Comparison of ENCODE assay signal across 8 mouse cellular contexts in the genomic region with DNA sequence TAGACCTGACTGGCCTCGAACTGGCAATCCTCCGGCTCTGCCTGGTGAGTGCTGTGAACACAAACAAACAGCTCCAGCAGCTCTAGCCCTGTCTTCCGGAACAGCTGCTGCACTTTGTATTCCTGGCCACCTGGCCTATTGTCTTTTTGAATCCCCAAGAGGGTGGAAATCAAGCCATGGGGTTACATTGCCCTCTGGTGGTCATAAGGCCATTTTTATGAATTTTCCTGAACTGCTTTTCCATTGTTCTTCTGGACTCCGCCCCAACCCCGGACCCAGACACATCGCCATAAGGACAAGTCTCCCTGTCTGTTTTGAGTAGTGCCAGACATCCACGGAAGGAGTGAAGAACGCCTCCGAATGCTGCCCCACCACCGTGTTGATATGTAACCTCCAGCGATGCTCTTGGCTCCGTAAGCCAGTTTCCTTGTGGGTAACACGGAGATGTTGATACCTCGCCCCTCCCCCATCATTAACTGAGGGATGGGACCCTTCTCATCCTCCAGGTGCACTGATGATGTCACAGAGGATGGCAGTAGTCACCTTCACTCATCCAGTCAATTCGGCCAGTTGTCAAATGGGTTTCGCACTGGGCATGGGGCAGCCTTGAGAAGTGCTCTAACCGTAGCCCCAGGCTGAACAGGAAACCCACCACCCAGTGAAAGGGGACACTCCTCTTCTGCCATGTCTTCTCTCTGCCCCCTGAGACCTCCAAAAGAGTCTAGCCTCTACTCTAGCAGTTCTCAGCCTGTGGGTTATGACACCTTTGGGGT. TPM values are rescaled to one million over a fixed set of nuclear protein-coding genes. Genes with fewer than 3 reads are reported as not detected.
DNase-seq lines count a peak whose midpoint lies in the region; ATAC-seq and TF ChIP-seq lines count a peak whose summit lies in the region.

No protein-coding gene starts in this region.

- no peaks in the 10 kb centered on the region for H3K79me2 ChIP-seq in heart, adult 2 months (replicated peaks; ENCODE audit: control insufficient read depth, insufficient read depth, low read length)

- 16% methylated on average over 17 of the region's 17 CpGs for WGBS in embryonic facial prominence, embryonic 12.5 days
- 14% methylated on average over 17 of the region's 17 CpGs for WGBS in heart, adult 2 months
- 13% methylated on average over 17 of the region's 17 CpGs for WGBS in kidney, adult 2 months
- 16% methylated on average over 17 of the region's 17 CpGs for WGBS in limb, embryonic 12.5 days
- 14% methylated on average over 17 of the region's 17 CpGs for WGBS in midbrain, embryonic 15.5 days

- H3K4me3 ChIP-seq in embryonic facial prominence, embryonic 12.5 days: peak overlapping the region; percentile 35
- no peak overlapping the region; the same call in 1 of the 2 replicates for H3K4me3 ChIP-seq in heart, adult 2 months
- no peak overlapping the region for H3K4me3 ChIP-seq in kidney, adult 2 months (ENCODE audit: insufficient read depth, low read depth, low read length)
- H3K4me3 ChIP-seq in limb, embryonic 12.5 days (replicated peaks): peak overlapping the region; percentile 34
- peak overlapping the region; percentile 17; the same call in 1 of the 2 replicates for H3K4me3 ChIP-seq in midbrain, embryonic 15.5 days

- no peaks in the 10 kb centered on the region for H3K36me3 ChIP-seq in embryonic facial prominence, embryonic 12.5 days
- H3K36me3 ChIP-seq in heart, adult 2 months (ENCODE audit: control insufficient read depth, insufficient read depth, low read length): no peaks in the 10 kb centered on the region
- H3K36me3 ChIP-seq in kidney, adult 2 months (ENCODE audit: control insufficient read depth, insufficient read depth, low read length): no peaks in the 10 kb centered on the region
- no peaks in the 10 kb centered on the region for H3K36me3 ChIP-seq in limb, embryonic 12.5 days
- H3K36me3 ChIP-seq in midbrain, embryonic 15.5 days (replicated peaks): no peaks in the 10 kb centered on the region

- intact Hi-C loops in heart, adult 2 months (cut with DNase I): loop anchor here (1.0 to 5.0 kb wide), 6 partner anchors 47 to 350 kb away; a partner anchor contains a TSS

- peak; percentile 97 for TF ChIP-seq EP300 in heart, adult 2 months (IDR thresholded peaks at IDR 0.05; ENCODE audit: insufficient read depth, low read depth, low read length)

- H3K4me1 ChIP-seq in embryonic facial prominence, embryonic 12.5 days: no peaks in the 10 kb centered on the region
- peaks cover 2% of the 10 kb centered on the region for H3K4me1 ChIP-seq in heart, adult 2 months (ENCODE audit: control insufficient read depth, insufficient read depth, low read length)
- H3K4me1 ChIP-seq in kidney, adult 2 months (ENCODE audit: control insufficient read depth, insufficient read depth, low read length): no peaks in the 10 kb centered on the region
- 0 out of 2 replicates have a peak, but pooled peaks cover 5% of the 10 kb centered on the region for H3K4me1 ChIP-seq in limb, embryonic 12.5 days (replicated peaks)
- peaks cover 7% of the 10 kb centered on the region for H3K4me1 ChIP-seq in midbrain, embryonic 15.5 days

- H3K9ac ChIP-seq in embryonic facial prominence, embryonic 12.5 days: peak overlapping the region; percentile 57
- no peak overlapping the region for H3K9ac ChIP-seq in heart, adult 2 months (ENCODE audit: low read depth, low read length)
- H3K9ac ChIP-seq in limb, embryonic 12.5 days (replicated peaks): peak overlapping the region; percentile 56
- H3K9ac ChIP-seq in midbrain, embryonic 15.5 days: peak overlapping the region; percentile 20; the same call in 1 of the 2 replicates

- DNase-seq in 3T3-L1 (ENCODE audit: low read depth, low spot score): peak; percentile 89
- DNase-seq in adrenal gland, postnatal 14 days: peak; percentile 86
- DNase-seq in heart, adult 2 months: peak; percentile 71 to 79
- peak; percentile 91 for DNase-seq in kidney, adult 2 months
- DNase-seq in spleen, adult 18-20 months: peak; percentile 39 to 71

- TF ChIP-seq CTCF in heart, adult 2 months (IDR thresholded peaks at IDR 0.05): peak; percentile 87
- TF ChIP-seq CTCF in kidney, adult 2 months (conservative IDR thresholded peaks at IDR 0.05; ENCODE audit: insufficient read depth, insufficient read length, low read depth, low read length): peak; percentile 69

- H3K4me2 ChIP-seq in embryonic facial prominence, embryonic 12.5 days (replicated peaks): peak overlapping the region; percentile 50
- peak overlapping the region; percentile 53 for H3K4me2 ChIP-seq in limb, embryonic 12.5 days
- H3K4me2 ChIP-seq in midbrain, embryonic 15.5 days: peak overlapping the region; percentile 48

- no peaks in the 10 kb centered on the region for H3K9me3 ChIP-seq in embryonic facial prominence, embryonic 12.5 days
- no peaks in the 10 kb centered on the region for H3K9me3 ChIP-seq in limb, embryonic 12.5 days
- H3K9me3 ChIP-seq in midbrain, embryonic 15.5 days: no peaks in the 10 kb centered on the region

- H3K27me3 ChIP-seq in embryonic facial prominence, embryonic 12.5 days: no peaks in the 10 kb centered on the region
- no peaks in the 10 kb centered on the region for H3K27me3 ChIP-seq in heart, adult 2 months (ENCODE audit: control insufficient read depth, insufficient read depth, low read length)
- H3K27me3 ChIP-seq in kidney, adult 2 months (replicated peaks; ENCODE audit: control insufficient read depth, insufficient read depth, low read length): no peaks in the 10 kb centered on the region
- no peaks in the 10 kb centered on the region for H3K27me3 ChIP-seq in limb, embryonic 12.5 days
- no peaks in the 10 kb centered on the region for H3K27me3 ChIP-seq in midbrain, embryonic 15.5 days (replicated peaks)

- ATAC-seq in embryonic facial prominence, embryonic 12.5 days (ENCODE audit: insufficient number of reproducible peaks, insufficient read depth, low FRiP score, low TSS enrichment): peak; percentile 68
- ATAC-seq in limb, embryonic 12.5 days (ENCODE audit: insufficient number of reproducible peaks, insufficient read depth, low FRiP score, low TSS enrichment, low read depth): peak; percentile 58; the same call in 1 of the 2 replicates
- ATAC-seq in midbrain, embryonic 15.5 days (replicated peaks): peak; percentile 85

- peak overlapping the region; percentile 58; the same call in 1 of the 2 replicates for H3K27ac ChIP-seq in embryonic facial prominence, embryonic 12.5 days
- no peak overlapping the region; the same call in 1 of the 2 replicates for H3K27ac ChIP-seq in heart, adult 2 months
- H3K27ac ChIP-seq in kidney, adult 2 months (ENCODE audit: insufficient read depth, low read depth, low read length): no peak overlapping the region
- H3K27ac ChIP-seq in limb, embryonic 12.5 days: no peak overlapping the region
- H3K27ac ChIP-seq in midbrain, embryonic 15.5 days: peak overlapping the region; percentile 72

- no peak for TF ChIP-seq POLR2A in heart, adult 2 months (IDR thresholded peaks at IDR 0.05; ENCODE audit: insufficient read depth, low read depth, low read length)
- no peak for TF ChIP-seq POLR2A in kidney, adult 2 months (IDR thresholded peaks at IDR 0.05; ENCODE audit: low read depth, low read length)

RNA-seq across cellular contexts. Expression of a gene that starts 13.6 kb away (rescaled TPM):
- 1.3 and 5.7 TPM in 2 replicates for total RNA-seq in adrenal gland, postnatal 14 days (2021)
- polyA plus RNA-seq in embryonic facial prominence, embryonic 12.5 days (2016; fragmentation: Nextera tagmentation; extraction: Ambion mirVana): 1.3 and 1.5 TPM in 2 replicates
- total RNA-seq in heart, adult 2 months (2021): 1 to 10 TPM; 1.5 to 2.1 TPM
- polyA plus RNA-seq in heart, adult 2 months (2012; rRNA removed): 2.7 and 4.7 TPM in 2 replicates
- polyA plus RNA-seq in kidney, adult 2 months (2012; rRNA removed): 4.2 and 7.7 TPM in 2 replicates
- polyA plus RNA-seq in limb, embryonic 12.5 days (2016; fragmentation: Nextera tagmentation; extraction: Ambion mirVana): 1.4 and 1.8 TPM in 2 replicates
- 1.9 and 2.3 TPM in 2 replicates for polyA plus RNA-seq in midbrain, embryonic 15.5 days (2015; fragmentation: Nextera tagmentation; extraction: Ambion mirVana)

RNA-seq across cellular contexts. Expression of a gene that starts 17.3 kb away (rescaled TPM):
- 1.8 and 11.4 TPM in 2 replicates for total RNA-seq in adrenal gland, postnatal 14 days (2021)
- 2.1 and 2.4 TPM in 2 replicates for polyA plus RNA-seq in embryonic facial prominence, embryonic 12.5 days (2016; fragmentation: Nextera tagmentation; extraction: Ambion mirVana)
- total RNA-seq in heart, adult 2 months (2021): not detected
- polyA plus RNA-seq in heart, adult 2 months (2012; rRNA removed): 0.25 and 0.32 TPM in 2 replicates
- polyA plus RNA-seq in kidney, adult 2 months (2012; rRNA removed): 127 and 137 TPM in 2 replicates
- polyA plus RNA-seq in limb, embryonic 12.5 days (2016; fragmentation: Nextera tagmentation; extraction: Ambion mirVana): 1.3 and 1.7 TPM in 2 replicates
- polyA plus RNA-seq in midbrain, embryonic 15.5 days (2015; fragmentation: Nextera tagmentation; extraction: Ambion mirVana): 0.76 and 0.83 TPM in 2 replicates

RNA-seq across cellular contexts. Expression of a gene that starts 17.6 kb away (rescaled TPM):
- total RNA-seq in adrenal gland, postnatal 14 days (2021): not detected in 2 replicates
- not detected in 2 replicates for polyA plus RNA-seq in embryonic facial prominence, embryonic 12.5 days (2016; fragmentation: Nextera tagmentation; extraction: Ambion mirVana)
- not detected for total RNA-seq in heart, adult 2 months (2021)
- not detected in 2 replicates for polyA plus RNA-seq in heart, adult 2 months (2012; rRNA removed)
- polyA plus RNA-seq in kidney, adult 2 months (2012; rRNA removed): not detected in 2 replicates
- polyA plus RNA-seq in limb, embryonic 12.5 days (2016; fragmentation: Nextera tagmentation; extraction: Ambion mirVana): not detected in 2 replicates
- not detected in 2 replicates for polyA plus RNA-seq in midbrain, embryonic 15.5 days (2015; fragmentation: Nextera tagmentation; extraction: Ambion mirVana)

RNA-seq across cellular contexts. Expression of a gene that starts 32.9 kb away (rescaled TPM):
- total RNA-seq in adrenal gland, postnatal 14 days (2021): 1.4 and 7.9 TPM in 2 replicates
- polyA plus RNA-seq in embryonic facial prominence, embryonic 12.5 days (2016; fragmentation: Nextera tagmentation; extraction: Ambion mirVana): 0.13 TPM in 1 of 2 replicates, not detected in the other
- total RNA-seq in heart, adult 2 months (2021): under 1 TPM; 0.78 to 0.80 TPM
- polyA plus RNA-seq in heart, adult 2 months (2012; rRNA removed): 1.1 and 2.9 TPM in 2 replicates
- 2.7 and 5.2 TPM in 2 replicates for polyA plus RNA-seq in kidney, adult 2 months (2012; rRNA removed)
- 0.26 TPM in 1 of 2 replicates, not detected in the other for polyA plus RNA-seq in limb, embryonic 12.5 days (2016; fragmentation: Nextera tagmentation; extraction: Ambion mirVana)
- 0.04 TPM in 1 of 2 replicates, not detected in the other for polyA plus RNA-seq in midbrain, embryonic 15.5 days (2015; fragmentation: Nextera tagmentation; extraction: Ambion mirVana)

Comparison
In these comparisons a context has a peak if more than half of its experiments do, and no peak if none do; other contexts are left out.
1. H3K27ac ChIP-seq: peak in embryonic facial prominence, embryonic 12.5 days (single experiment) and midbrain, embryonic 15.5 days (single experiment); none in heart, adult 2 months (single experiment), kidney, adult 2 months (single experiment) and limb, embryonic 12.5 days (single experiment).
2. H3K4me3 ChIP-seq: peak in embryonic facial prominence, embryonic 12.5 days (single experiment), limb, embryonic 12.5 days (single experiment) and midbrain, embryonic 15.5 days (single experiment); none in heart, adult 2 months (single experiment) and kidney, adult 2 months (single experiment).
3. RNA of a gene that starts 17.3 kb away (polyA plus RNA-seq): 127 to 137 TPM in kidney, adult 2 months; 2.1 to 2.4 TPM in embryonic facial prominence, embryonic 12.5 days, 1.3 to 1.7 TPM in limb, embryonic 12.5 days, 0.76 to 0.83 TPM in midbrain, embryonic 15.5 days and 0.25 to 0.32 TPM in heart, adult 2 months; every median in the first group is over 10 times any median in the second.
4. Peak in every context shown above with its lines, with median percentiles within 50 percentile points of each other: DNase-seq, ATAC-seq and H3K4me2 ChIP-seq.